Mouse (Mus musculus): Measurements from ENCODE around the gene Gigyf1.

Gene Gigyf1

DNA sequence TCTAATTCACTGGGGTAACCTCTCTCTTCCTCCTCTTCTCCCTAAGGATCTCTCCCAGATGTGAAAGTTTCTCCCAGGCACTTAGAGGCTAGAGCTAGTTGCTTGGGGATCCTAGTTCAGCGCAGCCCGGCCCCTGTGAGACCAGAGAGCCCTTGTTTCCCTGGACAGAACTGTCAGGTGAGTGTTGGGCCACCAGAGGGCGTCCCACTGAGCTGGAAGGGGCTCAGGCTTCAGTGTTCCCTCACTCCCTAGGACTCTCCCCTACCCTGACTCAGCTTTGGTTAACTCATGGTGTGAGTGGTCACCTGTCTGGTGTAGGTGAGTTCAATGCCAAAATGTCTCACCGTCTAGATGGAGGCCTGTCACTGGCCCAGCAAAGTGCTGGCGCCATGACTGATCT lies at the start of gene Gigyf1:
TSS of gene Gigyf1 (plus strand) at position 113 of the 400 bp plus-strand sequence.
- DNase-seq = peak; percentile 40 to 54

DNA sequence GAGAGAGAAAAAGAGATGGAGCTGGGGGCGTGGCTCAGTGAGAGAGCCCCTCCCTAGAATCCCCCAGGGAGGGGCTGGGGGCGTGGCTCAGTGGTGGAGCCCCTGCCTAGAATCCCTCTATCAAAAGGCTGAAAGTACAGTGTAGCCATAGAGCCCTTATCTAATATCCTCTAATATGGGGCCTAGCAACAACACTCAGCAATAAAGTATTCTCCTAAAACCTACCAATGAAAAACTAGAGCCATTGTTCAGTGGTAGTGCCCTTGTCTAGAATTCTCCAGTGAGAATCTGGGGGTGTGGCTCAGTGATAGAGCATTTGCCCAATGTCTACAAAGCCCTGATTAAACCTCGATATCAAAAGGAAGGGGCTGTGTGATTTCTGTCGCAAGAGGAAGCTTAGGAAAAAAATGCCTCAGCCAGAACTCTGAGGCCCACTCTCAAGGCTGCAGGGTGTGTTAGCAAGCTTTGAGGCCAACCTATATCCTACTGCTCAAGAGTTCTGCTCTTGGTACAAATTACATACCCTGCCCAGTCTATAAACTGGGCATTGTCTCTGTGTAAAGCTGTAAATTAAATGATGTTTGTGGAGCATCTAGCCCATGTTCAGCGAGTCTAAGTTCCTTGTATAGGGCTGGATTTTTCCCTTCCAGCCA lies 46.0 kb upstream of the Gigyf1 start:
- no peak for DNase-seq

DNA sequence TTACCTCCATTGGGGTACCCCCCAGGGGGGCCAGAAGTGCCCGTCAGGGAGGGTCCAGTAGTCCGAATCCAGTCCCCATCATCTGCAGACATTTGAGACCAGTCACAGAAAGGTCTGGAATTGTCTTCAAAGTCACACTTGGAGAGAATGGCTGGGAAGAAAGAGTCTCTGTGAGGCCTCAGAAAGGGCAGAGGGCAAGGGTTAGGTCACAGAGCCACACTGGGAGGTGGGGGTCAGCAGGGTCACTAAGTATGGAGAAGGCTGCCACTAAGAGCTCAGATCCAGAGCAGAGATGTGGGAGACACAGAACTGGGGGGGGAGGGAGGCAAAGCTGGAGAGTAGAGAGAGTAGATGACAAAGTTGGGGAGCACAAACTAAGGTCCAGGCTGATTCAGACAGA lies 44.0 kb upstream of the Gigyf1 start:
- DNase-seq = no peak

- DNase-seq = no peak
These were observed 41.4 kb upstream of the Gigyf1 start, which contains the start of gene Zan for GRCm38 (mm10) chr5:137476964-137477363. Gene Zan (minus strand): TSS chr5:137477064.

DNA sequence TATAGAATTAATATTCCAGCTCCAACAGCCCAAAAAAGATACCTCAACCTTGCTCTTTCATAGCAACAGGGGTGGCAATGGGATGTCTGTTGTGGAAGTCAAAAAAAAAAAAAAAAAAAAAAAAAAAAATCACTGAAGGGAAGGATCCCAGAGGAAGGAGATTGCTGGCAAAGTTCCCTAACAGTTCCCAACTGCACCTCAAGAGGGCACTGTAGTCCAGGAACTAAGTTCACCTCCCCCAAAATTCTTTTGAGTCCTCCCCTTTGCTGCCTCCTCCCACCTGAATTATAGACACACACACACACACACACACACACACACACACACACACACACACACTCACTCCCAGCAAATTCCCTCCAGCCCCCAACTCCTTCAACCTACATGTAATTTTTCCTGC lies 37.2 kb upstream of the Gigyf1 start:
- peak; percentile 84 to 90 for DNase-seq

DNA sequence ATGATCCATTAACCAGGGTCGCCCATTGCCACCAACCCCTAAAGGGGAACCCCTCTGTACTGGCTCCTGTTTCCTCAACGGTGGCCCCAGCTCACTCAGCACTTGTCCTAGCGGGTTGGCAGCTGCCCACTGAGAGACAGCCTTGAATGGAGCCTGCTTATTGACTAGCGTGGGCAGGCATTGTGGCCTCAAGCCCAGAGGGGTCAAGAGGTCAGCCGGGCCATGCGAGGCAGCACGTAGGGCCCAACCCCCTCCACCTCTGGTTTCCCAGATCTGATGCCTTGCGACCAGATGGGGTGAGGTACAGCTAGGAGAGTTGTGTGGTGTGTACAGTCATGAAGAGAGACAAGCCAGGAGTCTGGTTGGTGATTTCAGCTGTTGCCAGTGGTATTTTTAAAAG lies 36.5 kb upstream of the Gigyf1 start:
- peak in 1 of 2 experiments; percentile 14 for DNase-seq

- DNase-seq = no peak
These were observed 33.1 kb upstream of the Gigyf1 start for GRCm38 (mm10) chr5:137485071-137485850.

GRCm38 (mm10) chr5:137485851-137486155 lies 32.5 kb upstream of the Gigyf1 start:
- DNase-seq = no peak

GRCm38 (mm10) chr5:137487616-137488015 lies 30.7 kb upstream of the Gigyf1 start:
- DNase-seq = no peak

- DNase-seq = no peak
These were observed 26.8 kb upstream of the Gigyf1 start for GRCm38 (mm10) chr5:137491559-137491958.

DNA sequence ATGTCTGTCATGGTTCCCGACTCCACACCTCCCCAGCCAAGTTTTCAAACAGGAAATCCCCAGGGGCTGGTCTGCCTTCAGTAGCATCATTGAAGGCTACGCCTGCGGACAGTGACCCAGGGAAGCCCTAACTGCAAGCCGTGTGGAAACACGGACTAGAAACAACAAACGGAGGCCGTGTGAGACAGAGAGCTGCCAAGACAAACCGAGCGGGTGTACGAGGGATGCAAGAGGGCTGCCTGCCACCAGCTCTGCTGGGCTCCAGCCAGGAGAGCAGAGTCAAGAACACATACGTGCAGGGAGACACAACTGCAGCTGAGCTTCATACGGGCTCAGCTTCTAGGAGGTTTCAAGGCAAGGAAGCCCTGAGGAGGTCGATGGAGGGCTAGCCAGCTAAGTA lies 24.5 kb upstream of the Gigyf1 start:
- no peak for DNase-seq

DNA sequence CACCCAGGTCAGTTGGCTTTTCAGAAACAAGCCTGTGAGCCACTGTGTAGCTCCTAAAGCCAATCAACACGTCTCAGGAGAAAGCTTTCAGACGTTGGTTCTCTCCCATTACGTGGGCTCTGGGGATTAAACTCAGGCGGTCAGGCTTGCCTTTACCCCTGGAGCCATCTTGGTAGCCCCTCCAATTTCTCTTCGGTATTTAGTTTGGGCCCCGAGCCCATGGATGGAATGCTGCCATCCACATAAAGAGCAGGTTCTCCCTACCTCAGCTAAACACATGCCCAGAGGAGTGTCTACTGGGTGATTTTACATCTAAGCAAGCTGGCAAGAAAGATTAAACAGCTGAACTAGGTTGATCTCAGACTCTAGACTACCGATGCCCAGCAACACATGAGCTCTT lies 18.2 kb upstream of the Gigyf1 start:
- no peak for DNase-seq

- DNase-seq = peak; percentile 99 to 100
These were observed 16.4 kb upstream of the Gigyf1 start, which contains the start of gene Pop7 for GRCm38 (mm10) chr5:137501709-137502666. Gene Pop7 (minus strand): TSS chr5:137502518.

GRCm38 (mm10) chr5:137502667-137503110 lies 15.7 kb upstream of the Gigyf1 start:
- DNase-seq = peak; percentile 81 to 83

DNA sequence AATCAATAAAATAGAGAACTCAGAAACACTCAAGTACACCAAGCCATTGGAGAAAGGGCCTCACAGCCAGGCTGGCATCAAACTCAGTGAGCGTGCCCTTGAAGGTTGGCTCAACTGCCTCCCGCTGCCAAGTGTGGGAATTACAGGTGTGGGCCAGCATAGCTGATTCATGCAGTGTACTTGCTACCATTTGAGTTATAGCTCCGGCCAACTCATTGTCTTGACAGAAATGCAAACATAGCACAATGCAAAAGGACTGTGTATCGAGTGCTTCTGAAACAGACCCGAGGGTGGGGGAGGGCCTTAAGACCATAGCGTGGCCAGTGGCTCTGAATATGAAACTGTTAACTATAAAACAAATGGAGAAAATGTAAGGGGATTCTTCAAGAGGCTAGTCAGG lies 14.3 kb upstream of the Gigyf1 start:
- no peak for DNase-seq

DNA sequence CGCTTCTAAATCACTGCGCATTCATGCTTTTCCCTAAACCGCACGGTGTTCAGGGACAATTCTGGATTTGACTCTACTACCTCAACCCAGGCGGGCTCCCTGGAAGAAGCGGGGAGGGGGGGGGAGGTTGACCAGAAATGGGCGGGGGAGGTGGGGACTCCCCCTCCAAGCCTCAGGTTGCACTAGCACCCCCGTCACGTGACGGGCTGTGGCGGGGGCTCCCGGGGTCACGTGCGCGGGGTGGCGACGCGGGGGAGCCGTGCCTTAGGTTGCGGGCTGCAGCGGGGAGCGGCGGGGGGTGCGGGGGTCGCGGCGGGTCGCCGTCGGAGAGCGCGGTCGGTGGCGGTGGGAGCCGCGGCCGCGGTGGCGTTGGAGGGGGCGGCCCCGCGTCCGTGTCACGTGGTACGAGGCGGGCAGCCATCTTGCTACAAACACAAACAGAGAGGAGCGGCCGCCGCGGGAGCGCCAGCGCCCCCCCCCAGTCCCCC lies 8.3 kb upstream of the Gigyf1 start:
- peak; percentile 80 to 85 for DNase-seq

DNA sequence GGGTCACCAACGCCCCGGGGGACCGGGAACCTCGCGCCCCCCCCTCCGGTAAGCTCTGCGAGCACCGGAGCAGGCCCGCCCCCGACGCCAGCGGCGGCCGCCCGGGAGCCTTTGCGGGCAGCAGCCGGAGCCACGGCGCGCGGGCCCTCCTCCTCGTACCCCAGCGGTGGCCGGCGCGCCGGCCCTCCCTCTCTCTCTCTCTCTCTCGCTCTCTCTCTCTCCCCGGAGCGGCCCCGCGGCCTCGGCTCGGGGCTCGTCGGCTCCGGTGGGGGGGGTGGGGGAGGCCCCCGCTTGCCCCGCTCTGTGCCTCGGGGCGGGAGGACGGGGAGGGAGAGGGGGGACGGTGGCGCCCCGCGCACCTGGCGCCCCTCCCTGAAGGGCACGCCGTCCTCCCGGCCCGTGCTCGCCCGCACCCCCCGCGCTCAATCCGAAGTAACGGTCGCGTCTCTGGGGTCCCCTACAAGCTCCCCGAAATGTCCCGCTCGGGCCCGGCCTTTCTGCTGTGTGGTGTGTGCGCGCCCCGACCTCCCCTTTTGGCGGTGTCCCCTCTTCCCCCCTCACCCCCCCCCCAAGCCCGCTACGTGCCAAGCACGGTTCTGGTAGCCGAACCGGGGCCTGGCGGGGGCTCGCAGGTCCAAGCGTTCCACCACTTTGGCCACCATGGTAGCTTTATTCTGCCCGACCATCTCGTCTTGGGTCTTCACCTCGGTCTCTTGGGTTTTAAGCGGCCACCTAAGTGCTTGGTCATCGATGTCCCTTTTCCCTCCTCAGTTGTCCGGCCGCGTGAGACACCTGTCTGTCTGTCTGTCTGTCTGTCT lies 7.6 kb upstream of the Gigyf1 start:
- DNase-seq = no peak

DNA sequence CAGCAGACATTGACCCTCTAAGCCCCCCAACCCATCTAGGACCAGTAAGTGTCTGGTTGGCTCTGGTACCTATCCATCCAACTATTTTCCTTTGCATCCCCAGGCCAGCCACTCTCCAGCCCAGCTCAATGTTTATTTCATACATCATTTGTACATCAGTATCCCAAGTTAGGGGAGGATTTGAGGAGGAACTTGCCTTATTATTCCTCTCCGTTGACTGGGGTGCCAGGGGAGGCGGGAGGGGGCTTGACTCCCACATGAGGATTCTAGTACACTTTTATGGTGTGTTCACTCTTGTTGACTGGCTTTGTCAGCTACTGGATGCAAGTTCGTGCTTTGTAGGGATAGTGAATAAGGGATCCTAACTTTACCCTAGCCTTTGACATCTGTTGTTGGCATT lies 6.6 kb upstream of the Gigyf1 start:
- DNase-seq = no peak

DNA sequence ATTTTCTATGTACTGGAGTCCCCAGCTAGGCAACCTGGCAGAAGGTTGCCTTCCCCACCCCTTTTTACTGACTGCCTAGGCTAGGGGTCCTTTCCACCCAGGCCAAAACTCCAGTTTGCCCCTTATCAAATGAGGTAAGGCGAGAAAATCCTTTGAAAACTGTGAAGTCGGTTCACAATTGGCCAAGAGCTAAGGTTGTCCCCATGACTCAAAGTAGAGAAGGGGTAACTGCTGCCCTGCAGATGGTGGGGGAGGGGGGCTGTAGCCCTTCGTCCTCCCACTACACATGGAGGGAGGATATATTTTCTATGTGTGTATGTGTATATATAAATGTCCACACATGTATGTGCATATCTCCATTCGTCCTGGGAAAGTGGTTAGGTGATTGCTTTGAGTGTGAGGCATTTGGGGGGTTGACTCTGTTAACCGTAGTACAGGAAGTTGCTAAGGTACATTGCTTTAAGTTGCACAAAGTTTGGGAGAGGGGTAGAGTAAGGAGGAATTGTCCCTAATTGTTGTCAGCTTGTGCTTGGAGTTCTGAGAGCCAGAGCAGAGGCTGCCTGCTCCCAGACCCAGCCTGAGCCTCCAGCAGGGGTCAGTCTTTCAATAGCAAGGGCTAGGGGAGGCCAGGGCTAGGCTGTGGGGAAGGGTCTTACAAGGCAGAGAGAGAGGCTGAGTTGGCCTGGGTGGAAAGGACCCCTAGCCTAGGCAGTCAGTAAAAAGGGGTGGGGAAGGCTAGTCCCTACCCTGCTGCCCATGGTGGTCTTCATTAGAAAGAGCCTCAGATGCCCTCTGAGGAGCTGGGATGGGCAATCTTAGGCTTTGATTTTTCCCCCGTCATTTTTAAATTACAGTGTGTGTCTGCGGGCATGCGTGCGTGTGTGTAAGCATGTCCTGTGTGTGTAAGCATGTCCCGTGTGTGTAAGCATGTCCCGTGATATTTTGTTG lies 5.2 kb upstream of the Gigyf1 start:
- no peak for DNase-seq

DNA sequence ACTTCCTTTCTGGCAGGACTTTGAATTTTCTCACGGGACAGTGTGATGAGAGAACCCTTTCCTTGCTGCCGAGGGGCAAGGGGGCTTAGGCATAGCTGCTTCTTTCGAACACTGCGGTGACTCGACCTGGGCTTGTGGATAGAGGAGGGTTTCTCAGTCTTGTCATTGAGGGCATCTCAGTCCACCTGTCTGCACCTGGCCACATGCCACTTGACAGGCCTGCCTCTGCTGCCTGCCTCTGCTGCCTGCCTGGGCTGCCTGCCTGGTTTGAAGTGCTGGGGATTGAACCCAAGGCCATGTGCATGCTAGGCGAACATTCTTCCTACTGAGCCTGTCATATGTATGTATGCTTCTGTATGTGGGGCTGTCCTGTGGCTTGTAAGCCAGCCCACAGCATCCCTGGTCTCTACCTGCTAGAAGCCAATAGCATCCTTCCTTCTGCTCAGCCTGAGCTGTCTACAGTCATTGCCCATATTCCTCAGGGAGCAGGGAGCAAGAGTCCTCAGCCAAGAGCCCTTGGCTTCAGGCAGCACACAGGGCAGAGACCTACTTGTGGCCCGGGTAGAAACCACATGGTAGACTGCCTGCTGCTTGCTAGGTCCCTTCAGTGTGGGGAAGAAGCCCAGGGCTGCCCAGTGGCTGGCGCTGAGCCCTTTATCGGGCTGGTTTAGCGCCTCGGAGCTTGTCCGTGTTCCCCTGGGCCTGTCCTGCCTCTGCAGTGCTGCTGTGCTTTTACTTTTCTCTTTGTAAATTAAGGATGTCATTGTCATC lies 4.2 kb upstream of the Gigyf1 start:
- peak; percentile 57 to 63 for DNase-seq
